Mouse (Mus musculus): ENCODE data around the gene Nfam1.
A peak's percentile ranks its signal among the peaks of the same experiment; 100 is the strongest.

The Nfam1 gene

DNA sequence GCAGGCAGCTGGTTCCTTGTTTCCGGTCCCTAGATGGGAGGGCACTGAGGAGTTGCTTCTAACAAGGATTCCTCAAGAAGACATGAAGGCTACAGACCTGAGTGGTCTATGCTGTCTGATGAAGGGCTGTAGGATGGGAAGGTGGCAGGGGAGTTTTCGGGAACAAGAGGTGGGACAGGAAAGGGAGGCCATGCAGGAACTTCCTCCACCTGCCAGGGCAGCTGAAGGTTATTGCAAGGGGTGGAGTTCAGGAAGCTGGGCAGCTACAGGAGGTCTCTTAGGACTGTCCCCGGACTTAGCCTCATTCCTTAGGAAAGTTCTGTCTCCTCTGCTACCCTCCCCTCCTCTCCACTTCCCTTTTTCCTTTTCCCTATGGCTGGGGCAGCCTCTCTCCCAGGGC is 5.7 kb upstream of the Nfam1 start:
- no peak for DNase-seq (ENCODE audit: low spot score)

DNA sequence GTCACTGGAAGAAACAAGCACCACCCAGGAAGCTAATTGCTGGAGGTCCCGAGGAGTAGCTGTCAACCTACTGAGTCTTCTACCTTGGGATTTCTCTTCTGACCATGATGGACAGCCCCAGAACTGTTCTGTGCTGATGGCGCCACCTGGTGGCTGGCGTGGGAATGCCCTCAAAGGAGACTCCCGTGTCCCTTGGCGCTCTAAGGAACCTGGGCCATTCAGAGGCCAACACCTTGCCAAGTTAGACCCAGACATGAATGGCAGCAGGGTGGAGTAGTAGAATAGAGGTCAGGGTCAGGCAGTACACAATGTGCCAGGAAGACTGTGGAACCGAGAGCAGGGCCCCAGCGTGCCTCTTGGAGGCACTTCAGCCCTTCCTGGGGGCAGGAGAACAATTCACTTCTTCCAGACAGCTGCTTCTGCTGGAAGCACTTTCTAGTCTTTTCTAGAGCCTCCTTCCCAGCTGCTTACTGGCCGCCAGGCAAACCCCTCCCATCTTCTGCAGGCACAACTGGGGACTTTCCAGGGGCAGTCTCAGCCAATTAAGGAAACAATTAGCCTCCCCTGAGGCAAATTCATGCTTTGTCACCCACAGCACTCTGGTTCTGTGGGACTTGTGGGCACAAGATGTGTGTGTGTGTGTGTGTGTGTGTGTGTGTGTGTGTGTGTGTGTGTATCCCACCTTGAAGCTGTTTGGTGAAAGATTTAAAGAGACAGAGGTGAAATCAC is 4.8 kb upstream of the Nfam1 start:
- DNase-seq (ENCODE audit: low spot score): peak; percentile 79

DNA sequence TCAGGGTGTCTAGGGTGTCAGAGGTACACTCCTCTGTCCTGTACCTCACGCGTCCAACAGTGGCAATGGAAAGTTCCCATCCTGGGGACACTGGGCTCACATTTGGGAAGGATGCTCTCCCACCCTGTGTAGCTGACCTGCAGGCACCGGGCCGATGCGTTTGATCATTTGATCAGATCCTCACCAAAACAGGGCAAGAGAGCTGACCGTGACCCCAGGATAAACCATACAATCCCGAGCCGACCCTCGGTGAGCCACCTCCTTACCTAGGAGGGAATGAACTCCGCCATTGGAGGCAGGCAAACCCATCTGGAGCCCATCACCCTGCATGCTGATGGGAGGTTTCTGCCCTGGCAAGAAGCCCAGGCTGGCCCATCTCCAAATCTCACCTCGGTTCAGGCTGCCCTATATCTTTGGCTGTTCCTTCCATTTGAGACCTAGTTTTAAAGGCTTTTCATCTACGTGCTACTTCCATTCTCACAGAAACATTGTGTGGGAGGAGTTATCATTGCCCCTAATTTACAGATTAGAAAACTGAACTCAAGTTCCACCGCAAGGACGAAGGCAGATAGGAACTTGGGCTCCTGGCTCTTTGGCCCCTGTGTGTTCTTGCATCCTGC is 3.9 kb upstream of the Nfam1 start:
- no peak for DNase-seq (ENCODE audit: low spot score)

DNA sequence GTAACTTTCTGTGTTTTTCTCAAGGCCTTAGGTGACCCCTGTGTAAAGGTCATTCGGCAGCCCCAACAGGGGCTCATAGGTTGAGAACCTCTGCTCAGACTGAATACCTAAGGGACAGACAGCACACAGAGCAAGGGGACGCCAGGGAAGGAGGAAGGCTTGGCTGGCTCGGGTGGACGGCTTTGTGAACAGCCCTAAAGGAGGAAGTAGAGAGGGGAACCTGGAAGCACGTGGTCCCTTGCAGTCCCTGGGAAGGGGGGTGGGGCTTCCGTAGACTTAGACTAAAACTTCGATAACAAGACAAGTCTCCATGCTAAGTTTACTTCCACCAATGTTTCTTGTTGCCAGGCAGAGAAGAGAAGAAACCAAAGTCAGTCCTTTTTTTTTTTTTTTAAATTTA is 3.0 kb upstream of the Nfam1 start:
- DNase-seq (ENCODE audit: low spot score): no peak

DNA sequence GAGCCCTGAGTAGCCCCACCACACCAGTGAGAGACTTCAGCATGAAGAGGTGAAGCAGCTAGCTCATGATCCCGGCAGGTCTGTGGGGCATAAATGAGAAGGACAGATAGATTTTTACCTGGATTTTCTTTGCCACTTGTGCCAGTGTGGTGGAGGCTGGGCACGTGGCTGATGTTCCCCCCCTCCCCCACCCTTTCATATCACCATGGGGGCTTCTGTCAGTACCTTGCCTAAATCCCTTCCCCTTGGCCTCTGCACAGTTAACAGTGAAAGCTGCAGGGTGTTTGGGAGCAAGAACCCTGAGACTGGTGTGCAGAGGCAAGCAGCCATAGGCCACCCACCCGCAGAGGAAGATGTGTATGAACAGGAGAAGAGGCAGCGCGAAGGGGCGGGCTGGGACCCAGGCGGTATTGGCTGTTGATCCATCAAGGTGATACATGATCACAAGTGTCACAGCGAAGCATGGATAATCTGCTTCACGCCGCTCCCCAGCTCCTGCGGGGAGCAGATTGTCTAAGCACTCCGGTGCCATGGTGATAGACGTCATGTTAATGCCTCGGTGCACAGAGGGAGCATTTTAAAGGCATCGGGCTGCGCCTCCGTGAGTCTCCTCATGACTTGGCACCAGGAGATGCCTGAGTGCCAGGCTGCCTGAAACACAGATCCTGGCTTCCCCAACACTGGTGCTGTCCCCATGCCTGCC is 1.3 kb upstream of the Nfam1 start:
- DNase-seq (ENCODE audit: low spot score): peak; percentile 56

DNA sequence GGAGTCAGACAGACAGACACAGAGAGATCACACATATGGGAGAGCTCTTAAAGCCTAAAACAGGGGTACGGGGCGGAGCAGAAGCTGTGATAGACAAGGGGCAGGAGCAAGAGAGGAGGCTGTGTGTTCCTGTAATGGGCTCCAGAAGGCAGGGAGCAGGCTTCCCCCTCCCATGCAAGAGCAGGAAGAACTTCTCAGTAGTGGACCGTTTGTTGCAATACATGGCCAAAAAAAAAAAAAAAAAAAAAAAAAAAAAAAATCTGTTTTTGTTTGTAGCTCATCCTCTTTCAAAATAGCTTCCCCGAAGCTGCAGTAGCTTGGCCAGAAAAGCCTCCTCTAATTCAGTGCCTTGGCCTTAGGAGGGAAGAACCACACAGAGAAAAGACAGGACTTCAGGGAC is 2.2 kb downstream of the Nfam1 start:
- DNase-seq (ENCODE audit: low spot score): no peak

DNA sequence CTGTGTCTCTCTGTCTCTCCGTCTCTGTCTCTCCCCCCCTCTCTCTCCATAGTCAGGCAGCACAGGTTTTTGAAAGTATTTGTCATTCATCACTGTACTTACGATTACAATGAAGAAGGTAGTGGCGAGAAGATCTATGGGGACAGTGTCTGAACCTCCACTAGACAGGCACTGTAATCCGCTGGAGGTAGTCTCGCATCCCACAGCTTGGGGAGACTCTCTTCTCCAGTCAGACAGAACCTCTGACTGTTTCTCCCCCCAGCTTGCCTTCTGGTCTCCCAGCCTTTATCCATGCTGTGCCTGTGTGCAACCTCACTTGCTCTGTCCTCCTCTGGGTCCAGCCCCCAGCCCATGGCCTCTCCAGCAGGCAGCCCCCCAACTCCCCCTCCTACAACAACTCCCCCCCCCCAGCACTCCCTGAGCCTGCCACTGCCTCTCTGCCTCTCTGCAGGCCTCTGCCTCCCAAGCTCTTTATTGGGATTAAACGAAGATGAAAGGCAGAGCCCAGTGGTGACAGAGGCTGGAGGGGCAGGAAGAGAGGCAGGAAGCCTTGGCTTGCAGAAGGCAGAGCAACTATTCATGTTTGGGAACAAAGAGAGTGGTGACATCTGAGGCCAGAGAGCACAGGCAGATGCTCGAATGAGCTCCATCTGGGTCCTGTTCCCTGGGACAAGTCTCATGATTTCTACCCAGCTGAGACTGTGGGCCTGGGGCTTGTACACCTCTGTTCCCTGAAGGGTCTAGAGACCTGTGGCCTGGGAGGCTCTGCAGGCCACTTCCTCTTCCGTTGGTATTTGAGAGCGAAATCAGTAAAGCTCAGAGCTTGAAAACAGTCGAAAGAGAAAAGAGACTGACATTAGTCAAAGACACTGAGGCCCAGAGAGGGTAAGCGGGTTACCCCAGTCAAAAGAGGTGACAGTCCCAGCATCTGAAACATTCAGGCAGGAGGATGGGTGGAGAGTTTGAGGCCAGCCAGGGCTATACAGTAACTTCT is 3.1 kb downstream of the Nfam1 start:
- no peak for DNase-seq (ENCODE audit: low spot score)

DNA sequence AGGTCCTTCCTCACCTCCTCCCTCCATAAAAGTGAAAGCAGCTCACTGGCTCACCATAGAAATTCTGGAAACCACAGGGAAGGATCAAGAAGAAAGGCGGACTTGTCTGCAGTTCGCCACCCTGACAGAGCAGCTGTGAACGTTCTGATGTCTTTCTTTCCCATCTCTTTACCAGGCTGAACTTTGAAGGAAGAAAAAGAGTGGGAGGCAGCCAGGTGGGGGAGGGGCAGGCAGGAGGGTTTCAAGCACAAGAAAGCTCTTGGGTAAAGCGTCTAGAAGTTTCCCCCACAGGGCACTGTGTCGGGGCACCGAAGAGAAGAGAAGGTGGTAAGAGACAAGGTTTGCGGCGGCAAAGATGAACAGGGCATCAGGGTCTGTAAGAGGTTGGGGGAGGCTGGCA is 7.0 kb downstream of the Nfam1 start:
- DNase-seq (ENCODE audit: low spot score): no peak

DNA sequence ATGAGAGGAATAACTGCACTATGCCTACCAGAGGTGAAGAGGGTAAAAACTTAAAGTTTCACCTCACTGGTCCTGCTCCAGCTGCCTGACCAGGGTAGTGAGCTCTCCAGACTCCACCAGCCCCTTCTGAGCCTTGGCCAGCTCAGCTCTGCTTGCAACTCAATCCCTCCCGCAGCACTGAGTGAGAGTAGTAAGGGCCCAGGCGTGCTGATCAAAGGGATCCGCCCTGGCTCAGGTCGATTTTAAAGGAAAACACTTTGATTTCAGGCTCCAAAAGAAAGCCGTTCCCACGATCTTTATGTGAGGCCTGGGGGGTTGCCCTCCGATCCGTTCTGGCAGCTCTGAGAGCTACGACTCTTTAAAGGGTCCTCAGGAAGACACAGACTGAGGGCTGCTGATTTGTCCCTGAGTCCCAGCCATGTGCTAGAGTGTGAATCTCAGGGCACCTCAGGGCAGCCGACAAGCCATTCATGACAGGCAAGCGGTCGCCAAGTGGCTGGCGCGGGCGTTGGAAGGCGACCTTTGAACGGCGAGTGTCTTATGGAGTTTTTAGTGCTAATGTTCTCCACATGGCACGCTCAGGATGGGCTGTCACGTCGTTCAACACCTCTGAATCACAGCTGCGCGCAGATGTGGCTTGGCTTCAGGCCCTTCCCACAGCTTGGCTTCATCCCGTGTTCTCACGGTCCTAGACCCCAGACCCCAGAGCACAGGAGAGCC is 7.9 kb downstream of the Nfam1 start:
- no peak for DNase-seq (ENCODE audit: low spot score)

DNA sequence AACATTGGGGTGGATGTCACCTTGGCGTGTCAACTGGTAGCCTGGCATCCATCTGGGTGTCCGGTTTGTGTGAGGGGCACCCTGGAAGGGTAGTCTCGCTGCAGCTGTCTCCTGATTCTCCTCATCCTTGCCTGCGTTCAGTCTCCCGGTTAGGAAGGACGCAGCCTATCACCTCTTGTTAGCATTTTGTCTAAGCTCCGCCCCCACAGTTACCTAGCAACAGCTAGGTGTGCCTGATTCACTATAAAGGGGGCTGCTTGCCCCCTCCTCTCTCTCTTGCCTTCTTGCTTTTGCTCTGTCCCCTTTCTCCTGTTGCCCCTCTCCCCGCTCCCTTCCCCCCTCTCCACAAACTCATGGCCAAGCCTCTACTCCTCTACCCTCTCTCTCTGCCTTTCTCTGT is 10.2 kb downstream of the Nfam1 start:
- DNase-seq (ENCODE audit: low spot score): no peak

DNA sequence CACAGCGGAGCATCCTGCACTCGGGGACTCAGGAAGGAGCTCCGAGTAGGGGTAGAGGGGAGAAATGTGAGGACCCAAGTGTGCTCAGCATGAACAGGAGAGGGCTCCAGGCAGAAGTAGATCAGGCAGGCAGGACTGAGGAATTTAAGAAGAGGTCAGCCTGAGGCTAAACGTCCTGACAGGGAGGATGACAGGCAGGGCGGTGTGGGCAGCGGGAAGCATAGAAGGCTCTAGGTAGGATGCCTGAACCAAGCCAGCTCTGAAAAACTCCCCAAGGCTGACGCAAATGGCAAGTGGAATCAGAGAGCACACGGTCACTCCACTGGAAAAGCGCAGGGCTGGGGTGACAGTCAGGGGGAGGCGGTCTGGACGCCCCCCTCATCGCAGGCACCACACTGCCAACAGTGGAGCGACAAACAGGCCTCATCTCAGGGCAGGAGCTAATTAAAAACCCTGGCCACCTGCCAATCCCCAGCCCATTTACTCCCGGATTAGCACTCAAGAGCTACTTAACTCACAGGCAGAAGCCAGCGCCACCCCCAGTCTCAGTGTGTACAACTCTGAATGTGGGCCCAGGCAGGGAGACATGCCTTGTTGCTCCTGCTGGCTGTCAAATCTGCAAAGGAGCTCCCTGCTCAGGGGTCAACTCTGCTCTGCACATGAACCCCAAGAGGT is 22.0 kb downstream of the Nfam1 start:
- DNase-seq (ENCODE audit: low spot score): peak; percentile 70

DNA sequence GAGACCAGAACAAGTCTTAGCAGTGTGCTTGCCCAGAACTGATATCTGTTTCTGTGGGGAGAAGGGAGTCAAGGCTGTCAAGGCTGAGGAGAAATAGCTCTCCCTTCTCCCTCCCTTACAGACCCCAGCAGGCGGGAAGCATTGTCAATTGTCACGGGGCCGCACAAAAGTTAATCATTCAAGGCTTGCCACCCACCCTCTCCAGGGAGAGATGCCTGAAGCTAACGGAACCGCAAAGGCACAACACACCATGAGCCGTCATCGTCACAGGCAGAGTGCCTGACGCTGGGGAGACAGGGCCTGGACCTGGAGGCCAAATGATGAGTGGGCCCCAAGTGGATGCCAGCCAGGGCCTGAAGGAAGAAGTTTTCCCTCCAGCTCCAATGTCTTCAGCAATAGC is 22.7 kb downstream of the Nfam1 start:
- DNase-seq (ENCODE audit: low spot score): no peak

DNA sequence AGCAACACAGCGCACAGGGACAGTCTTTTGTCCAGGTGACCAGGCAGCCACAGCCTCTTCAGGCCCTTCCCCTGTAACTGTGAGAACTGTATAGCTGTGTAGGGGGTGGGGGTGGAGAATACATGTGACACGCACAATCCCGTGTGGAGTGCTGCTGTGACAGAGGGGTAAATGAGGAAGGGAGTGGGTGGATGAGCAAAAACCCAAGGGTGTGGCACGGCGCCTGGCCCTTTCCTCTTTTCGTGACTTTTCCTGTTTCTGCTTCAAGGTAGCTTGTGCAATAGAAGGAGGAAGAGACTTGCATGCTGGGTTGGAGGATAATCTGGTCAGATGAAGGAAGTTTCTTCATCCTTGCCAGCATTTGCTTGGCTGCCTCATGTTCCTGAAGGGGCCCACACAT is 23.6 kb downstream of the Nfam1 start:
- DNase-seq (ENCODE audit: low spot score): no peak

DNA sequence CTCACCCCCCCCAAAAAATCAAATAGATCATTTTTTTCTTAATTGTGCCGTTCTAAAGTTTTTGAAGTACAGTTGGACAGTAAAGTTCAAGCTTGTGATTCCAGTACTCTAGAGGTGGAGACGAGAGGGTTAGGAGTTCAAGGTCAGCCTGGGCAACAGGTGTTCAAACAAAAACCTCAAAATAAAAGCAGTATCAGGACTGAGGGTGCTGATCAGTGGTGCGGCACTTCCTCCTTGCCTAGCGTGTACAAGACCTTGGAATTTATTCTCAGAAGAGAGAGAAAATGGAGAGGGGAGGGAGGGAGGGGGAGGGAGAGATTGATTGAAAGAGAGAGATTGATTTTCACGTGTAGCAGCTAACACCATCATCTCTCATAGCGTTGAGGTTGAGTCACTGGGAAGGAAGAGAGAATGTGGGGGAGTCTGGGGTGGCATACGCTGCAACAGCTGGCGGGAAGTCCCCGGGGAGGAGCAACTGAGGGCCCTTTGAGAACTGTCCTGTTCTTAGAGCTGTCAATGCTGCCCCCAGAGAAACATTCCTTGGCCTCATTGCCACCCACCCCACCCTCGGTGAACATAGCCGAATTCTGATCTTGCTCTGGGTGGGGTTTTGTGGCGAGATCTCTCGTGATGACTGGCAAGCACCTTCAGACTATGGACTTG is 24.2 kb downstream of the Nfam1 start:
- DNase-seq (ENCODE audit: low spot score): no peak

DNA sequence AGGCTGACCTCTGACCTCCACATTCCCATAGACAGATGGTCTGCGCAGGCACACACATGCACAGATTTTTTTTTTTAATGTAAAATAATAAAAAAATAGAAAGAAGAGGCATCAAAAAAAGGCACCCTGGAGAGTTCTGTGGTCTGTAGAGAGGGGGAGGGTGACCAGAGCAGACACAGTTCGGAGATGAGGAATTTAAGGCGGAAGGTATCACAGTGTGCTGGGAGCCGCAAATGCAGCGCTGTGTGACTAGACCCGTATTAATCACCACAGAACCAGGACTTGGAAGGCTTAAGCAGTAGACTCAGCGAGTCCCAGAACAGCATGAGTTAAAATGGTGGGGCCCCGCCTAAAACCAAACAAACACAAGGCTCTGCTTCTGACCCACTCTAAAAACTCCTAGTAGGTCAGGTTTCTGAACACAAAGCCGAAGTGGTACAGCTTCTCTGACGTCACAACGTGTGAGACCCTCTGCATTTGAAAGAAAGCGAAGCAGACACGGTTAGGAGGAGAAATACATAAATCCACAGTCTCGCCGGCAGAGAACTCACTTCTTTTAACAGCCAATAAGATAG is 25.7 kb downstream of the Nfam1 start:
- no peak for DNase-seq (ENCODE audit: low spot score)

DNA sequence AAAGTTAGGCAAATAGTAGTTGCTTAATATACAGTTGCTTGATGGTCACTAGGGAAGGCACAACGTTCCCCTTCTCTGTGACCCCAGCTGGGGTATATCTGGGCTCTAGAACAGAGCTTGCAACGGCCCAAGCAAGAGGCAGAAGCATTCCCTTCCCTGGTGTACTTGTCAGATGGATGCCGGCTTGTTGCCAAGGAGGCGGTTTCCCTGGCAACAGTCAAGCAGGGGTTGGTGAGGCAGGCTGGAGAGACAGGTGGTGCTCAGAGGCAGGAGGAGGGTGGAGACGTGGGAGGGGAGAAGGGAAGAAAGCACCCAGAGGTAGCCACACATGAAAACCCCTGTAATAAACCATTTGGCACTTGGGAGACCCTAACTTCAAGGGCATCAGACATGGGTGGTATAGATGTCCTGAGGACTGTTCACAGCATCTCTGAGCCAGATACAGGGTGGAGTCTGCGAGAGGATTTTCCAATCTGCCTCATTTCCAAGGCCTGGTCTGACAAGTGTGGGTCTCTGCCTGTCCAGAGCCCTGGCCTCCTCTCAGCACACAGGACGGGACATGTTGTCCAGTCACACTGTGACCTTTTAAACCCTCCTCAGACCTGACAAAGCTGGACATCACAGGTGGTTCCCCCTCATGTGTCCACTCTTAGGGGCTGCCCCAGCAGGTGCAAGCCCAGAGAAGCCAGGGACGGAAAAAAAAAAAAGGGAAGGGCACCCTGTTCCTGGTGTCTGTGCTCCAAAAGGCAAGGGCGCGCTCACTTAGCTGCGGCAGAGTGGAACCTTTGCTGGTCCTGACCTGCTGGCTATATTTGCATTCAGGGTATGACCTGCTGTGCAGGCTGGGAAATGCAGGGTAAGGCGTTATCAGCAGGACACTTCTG is 30.2 kb downstream of the Nfam1 start:
- peak; percentile 84 for DNase-seq (ENCODE audit: low spot score)

DNA sequence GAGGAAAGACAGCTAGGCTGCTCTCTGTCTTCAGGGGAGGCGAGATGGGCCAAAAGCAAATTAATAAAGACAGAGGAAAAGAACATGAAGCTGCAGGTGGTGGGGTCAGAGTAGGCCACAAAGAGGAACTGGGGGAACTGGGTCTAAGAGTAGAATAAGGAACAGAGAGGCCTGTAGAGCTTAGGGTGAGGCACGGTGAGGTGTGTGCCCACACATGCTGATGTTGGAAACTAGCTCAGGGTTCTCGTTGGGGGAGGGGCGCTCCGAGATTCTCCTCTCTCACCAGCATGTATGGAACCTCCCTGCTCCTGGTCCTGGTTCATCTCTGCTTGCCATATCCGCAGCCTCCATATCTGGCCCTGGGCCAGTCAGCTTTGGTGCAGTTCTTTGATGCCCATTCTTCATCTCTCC is 34.3 kb downstream of the Nfam1 start:
- DNase-seq (ENCODE audit: low spot score): no peak

DNA sequence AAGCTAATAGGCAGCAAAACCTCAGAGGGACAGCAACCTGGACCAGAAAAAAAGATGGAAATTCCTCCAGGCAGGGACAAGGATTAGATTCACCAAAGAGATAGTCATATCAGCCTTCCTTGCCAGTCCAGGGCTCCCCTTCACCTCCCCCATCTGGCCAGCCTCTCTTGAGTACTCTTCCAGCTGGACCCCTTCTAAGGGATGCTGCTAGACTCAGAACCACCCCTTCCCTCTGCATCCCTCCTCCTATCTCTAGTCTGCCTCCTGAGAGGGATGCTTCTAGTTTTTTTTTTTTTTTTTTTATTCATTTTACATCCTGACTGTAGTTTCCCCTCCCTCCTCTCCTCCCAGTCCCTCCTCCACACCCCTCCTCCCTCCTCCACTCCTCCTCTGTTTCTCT is 36.7 kb downstream of the Nfam1 start:
- DNase-seq (ENCODE audit: low spot score): no peak

DNA sequence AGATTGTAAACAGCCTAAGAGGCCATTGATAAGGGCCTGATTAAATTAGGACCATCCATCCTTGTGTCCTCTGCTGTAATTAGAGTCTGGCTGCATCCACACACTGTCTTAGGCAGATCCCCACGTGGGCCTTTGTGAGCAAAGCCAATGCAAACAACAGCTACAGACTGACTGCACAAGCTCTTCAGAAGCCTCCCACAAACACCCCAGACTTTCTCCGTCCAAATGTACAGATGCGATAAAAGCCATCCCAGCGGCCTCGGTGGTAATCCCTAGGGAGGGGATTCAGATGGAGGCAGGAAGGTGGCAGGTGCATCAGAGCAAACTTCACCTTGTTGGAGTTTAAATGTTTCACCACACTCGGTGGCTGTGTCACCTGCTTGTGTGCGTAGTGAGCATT is 37.9 kb downstream of the Nfam1 start:
- DNase-seq (ENCODE audit: low spot score): no peak

Data from left cerebral cortex, adult 11 months (tissue).